In genomic region chr11:117326140-117326725, GRCm38 (mm10) we compare ENCODE assay signal across 9 mouse cellular contexts.
DNase-seq lines count a peak whose midpoint lies in the region; ATAC-seq and TF ChIP-seq lines count a peak whose summit lies in the region.
"Had no signal": no experiment of that assay in that cellular context is flagged by ENCODE, and none has a peak within 500 bp of the region (broad histone marks: within the 10 kb centered on the region; RNA-seq: fewer than 3 reads in every experiment).

No protein-coding gene starts in this region.

- peaks cover 25% of the 10 kb centered on the region for H3K4me1 ChIP-seq in kidney, postnatal 0 days (replicated peaks; ENCODE audit: insufficient read depth, low read length)
- H3K4me1 ChIP-seq in kidney, embryonic 16.5 days (ENCODE audit: insufficient read depth, low read length): peaks cover 64% of the 10 kb centered on the region
- peaks cover 17% of the 10 kb centered on the region for H3K4me1 ChIP-seq in forebrain, postnatal 0 days (ENCODE audit: insufficient read depth)

- TF ChIP-seq CTCF in kidney, postnatal 0 days (IDR thresholded peaks at IDR 0.05; ENCODE audit: low read depth): peak; percentile 30; the same call in 1 of the 2 replicates
- peak; percentile 11; the same call in 1 of the 2 replicates for TF ChIP-seq CTCF in forebrain, postnatal 0 days (IDR thresholded peaks at IDR 0.05; ENCODE audit: low read depth)

- DNase-seq in kidney, postnatal 0 days (ENCODE audit: low spot score): peak; percentile 29
- DNase-seq in NIH3T3 (ENCODE audit: low read depth) (peak; percentile 52), adipocyte (ENCODE audit: low spot score) (no peak)
- DNase-seq in forebrain, postnatal 0 days: no peak
- peak; percentile 56 to 67 for DNase-seq in lung, postnatal 4 days
- no peak for DNase-seq in kidney, postnatal 4 days
- no peak for DNase-seq in T-cell, adult 2 months (ENCODE audit: low spot score)
- DNase-seq: lung, embryonic 14.5 days had no signal

- no peak overlapping the region for H3K9ac ChIP-seq in kidney, postnatal 0 days (ENCODE audit: low read depth, low read length)
- no peak overlapping the region for H3K9ac ChIP-seq in kidney, embryonic 16.5 days (replicated peaks; ENCODE audit: low read length)
- H3K9ac ChIP-seq in forebrain, postnatal 0 days: no peak overlapping the region
- H3K9ac ChIP-seq: lung, embryonic 14.5 days had no signal

- H3K4me2 ChIP-seq in kidney, postnatal 0 days (ENCODE audit: low read length): no peak overlapping the region
- H3K4me2 ChIP-seq in kidney, embryonic 16.5 days (replicated peaks; ENCODE audit: low read depth, low read length): no peak overlapping the region
- H3K4me2 ChIP-seq in forebrain, postnatal 0 days (ENCODE audit: low read depth): no peak overlapping the region
- H3K4me2 ChIP-seq: lung, embryonic 14.5 days had no signal

- H3K9me3 ChIP-seq in kidney, postnatal 0 days (replicated peaks; ENCODE audit: low read length): no peaks in the 10 kb centered on the region
- no peaks in the 10 kb centered on the region for H3K9me3 ChIP-seq in kidney, embryonic 16.5 days (ENCODE audit: low read length)
- H3K9me3 ChIP-seq in forebrain, postnatal 0 days (ENCODE audit: low read length): no peaks in the 10 kb centered on the region

- H3K27ac ChIP-seq in kidney, postnatal 0 days: no peak overlapping the region
- H3K27ac ChIP-seq in kidney, embryonic 16.5 days (ENCODE audit: low read length): no peak overlapping the region
- no peak overlapping the region for H3K27ac ChIP-seq in forebrain, postnatal 0 days (ENCODE audit: low read depth, low read length)

- no peak overlapping the region for H3K4me3 ChIP-seq in kidney, postnatal 0 days (replicated peaks; ENCODE audit: low read depth, low read length)
- H3K4me3 ChIP-seq in kidney, embryonic 16.5 days (ENCODE audit: low read length): no peak overlapping the region
- no peak overlapping the region for H3K4me3 ChIP-seq in forebrain, postnatal 0 days (ENCODE audit: low read depth, low read length)

- no peaks in the 10 kb centered on the region for H3K36me3 ChIP-seq in kidney, postnatal 0 days (ENCODE audit: insufficient read depth, low read length)
- H3K36me3 ChIP-seq in kidney, embryonic 16.5 days (ENCODE audit: insufficient read depth, low read length): no peaks in the 10 kb centered on the region
- H3K36me3 ChIP-seq in forebrain, postnatal 0 days (ENCODE audit: insufficient read depth): no peaks in the 10 kb centered on the region

- 67% methylated on average over 4 of the region's 4 CpGs for WGBS in kidney, postnatal 0 days
- WGBS in kidney, embryonic 16.5 days: 58% methylated on average over 4 of the region's 4 CpGs
- WGBS in forebrain, postnatal 0 days: 63% methylated on average over 4 of the region's 4 CpGs

- no peaks in the 10 kb centered on the region for H3K27me3 ChIP-seq in kidney, postnatal 0 days (ENCODE audit: insufficient read depth, low read length)
- H3K27me3 ChIP-seq in kidney, embryonic 16.5 days (ENCODE audit: insufficient read depth, low read length): no peaks in the 10 kb centered on the region
- no peaks in the 10 kb centered on the region for H3K27me3 ChIP-seq in forebrain, postnatal 0 days (ENCODE audit: insufficient read depth, low read length)

- no peak for ATAC-seq in kidney, postnatal 0 days (replicated peaks; ENCODE audit: low FRiP score, low read depth)
- ATAC-seq in kidney, embryonic 16.5 days (ENCODE audit: low FRiP score, low TSS enrichment): no peak
- no peak for ATAC-seq in forebrain, postnatal 0 days

Comparison
In these comparisons a context has a peak if more than half of its experiments do, and no peak if none do; other contexts are left out.
1. DNase-seq: peak in kidney, postnatal 0 days (single experiment), NIH3T3 (single experiment) and lung, postnatal 4 days (2 of 2); none in forebrain, postnatal 0 days (single experiment), adipocyte (single experiment), kidney, postnatal 4 days (0 of 2) and T-cell, adult 2 months (single experiment).